Mouse (Mus musculus): Measurements from ENCODE around the gene Klc1. TPM values are rescaled to one million over a fixed set of nuclear protein-coding genes. Genes with fewer than 3 reads are reported as not detected.
A peak's percentile ranks its signal among the peaks of the same experiment; 100 is the strongest.
"Not testable (repeated sequence)": the region's sequence is repeated elsewhere in the genome, so short reads cannot be mapped to it uniquely, and the experiment has no call there.

The Klc1 gene
- 40.3 and 44.3 TPM in 2 replicates for polyA plus RNA-seq (2012; rRNA removed)

DNA sequence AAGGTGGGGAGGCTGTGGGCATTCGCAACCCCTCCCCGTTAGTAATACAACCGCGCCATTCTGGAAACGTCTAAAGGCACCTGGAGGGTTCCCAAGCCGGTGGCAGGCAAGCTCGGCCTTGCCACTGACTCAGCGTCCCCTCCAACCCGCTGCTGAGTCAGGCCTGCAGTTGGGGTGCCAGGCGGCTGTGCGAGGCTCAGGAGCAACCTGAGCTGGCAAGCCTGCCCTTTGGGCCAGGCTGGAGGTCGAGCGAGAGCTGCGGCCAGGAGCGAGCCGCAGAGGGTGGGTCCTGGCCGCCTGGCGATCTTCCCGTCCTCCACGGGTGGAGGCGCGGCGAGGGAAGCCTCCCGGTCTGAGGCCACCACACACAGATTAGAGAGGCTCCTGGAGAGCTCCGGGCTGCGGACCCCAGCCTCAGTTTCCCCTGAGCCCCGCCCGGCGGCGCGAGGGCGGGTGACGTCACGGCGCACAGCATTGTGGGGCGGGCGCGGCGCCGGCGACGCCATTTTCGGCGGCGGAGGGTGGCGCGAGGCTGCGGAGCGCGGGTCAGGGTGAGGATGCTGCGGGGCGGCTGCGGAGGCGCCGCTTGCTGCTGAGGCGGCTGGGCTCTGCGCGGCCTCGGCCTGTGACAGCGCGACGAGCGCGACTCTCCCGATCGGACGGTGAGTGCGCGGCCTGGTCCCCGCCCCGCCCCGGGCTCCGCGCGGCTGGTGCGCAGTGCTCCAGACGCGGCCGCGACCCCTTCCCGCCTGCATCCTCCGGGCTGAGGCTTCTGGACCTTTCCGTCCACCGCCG, at the start of gene Klc1:
TSS of gene Klc1 (plus strand) at position 469 of the 795 bp plus-strand sequence.
- Histone ChIP-seq H3K36me3 (ENCODE audit: control insufficient read depth, insufficient read depth, low read length) (no peaks in the 10 kb centered on the region), H3K27me3 (replicated peaks; ENCODE audit: control insufficient read depth, insufficient read depth, low read length) (no peaks in the 10 kb centered on the region), H3K4me1 (ENCODE audit: control insufficient read depth, insufficient read depth, low read length) (peaks cover 10% of the 10 kb centered on the region; the same call in 1 of the 2 replicates), H3K27ac (ENCODE audit: insufficient read depth, low read depth, low read length) (peak within 1 kb of the TSS; percentile 88), H3K4me3 (ENCODE audit: insufficient read depth, low read depth, low read length) (peak within 1 kb of the TSS; percentile 64)
- DNase-seq, result peak; percentile 79
- peak; percentile 61 for TF ChIP-seq POLR2A (IDR thresholded peaks at IDR 0.05; ENCODE audit: low read depth, low read length)
- no peak for TF ChIP-seq CTCF (conservative IDR thresholded peaks at IDR 0.05; ENCODE audit: insufficient read depth, insufficient read length, low read depth, low read length)
- 1% methylated on average over 85 of the region's 85 CpGs for WGBS

GRCm38 (mm10) chr12:111710091-111710490, 48.6 kb upstream of the Klc1 start:
- H3K36me3 ChIP-seq (ENCODE audit: control insufficient read depth, insufficient read depth, low read length), result peaks cover 2% of the 10 kb centered on the region; the same call in 1 of the 2 replicates
- whole genome bisulfite sequencing, result 87% methylated on average over 10 of the region's 10 CpGs
- no peaks in the 10 kb centered on the region for H3K27me3 ChIP-seq (replicated peaks; ENCODE audit: control insufficient read depth, insufficient read depth, low read length)
- no peak for DNase-seq
- H3K4me1 ChIP-seq (ENCODE audit: control insufficient read depth, insufficient read depth, low read length), result peaks cover 12% of the 10 kb centered on the region; the same call in 1 of the 2 replicates
- no peak overlapping the region for H3K27ac ChIP-seq (ENCODE audit: insufficient read depth, low read depth, low read length)
- H3K4me3 ChIP-seq (ENCODE audit: insufficient read depth, low read depth, low read length), result no peak overlapping the region
- no peak for TF ChIP-seq POLR2A (IDR thresholded peaks at IDR 0.05; ENCODE audit: low read depth, low read length)
- TF ChIP-seq CTCF (conservative IDR thresholded peaks at IDR 0.05; ENCODE audit: insufficient read depth, insufficient read length, low read depth, low read length), result no peak

DNA sequence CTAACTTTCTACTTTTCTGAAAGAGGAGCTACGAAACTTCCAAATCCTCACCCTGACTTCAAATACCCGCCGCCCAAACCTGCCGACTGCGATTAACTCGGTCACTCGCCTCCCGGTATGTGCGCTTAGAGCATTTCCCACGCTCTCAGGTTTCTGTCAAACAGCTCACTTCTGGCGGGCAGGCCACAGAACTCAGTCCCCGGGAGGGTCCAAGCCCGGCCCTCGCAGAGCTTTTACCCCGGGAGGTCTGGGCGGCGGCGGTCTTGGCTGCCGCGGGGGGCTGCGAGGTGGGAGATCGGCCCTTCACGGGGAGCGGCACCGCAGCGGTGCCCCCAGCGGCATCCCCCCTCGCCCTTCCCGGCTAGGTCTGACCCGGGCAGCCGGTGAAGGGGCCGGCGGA, 46.2 kb upstream of the Klc1 start:
- TF ChIP-seq CTCF (conservative IDR thresholded peaks at IDR 0.05; ENCODE audit: insufficient read depth, insufficient read length, low read depth, low read length) (no peak), POLR2A (IDR thresholded peaks at IDR 0.05; ENCODE audit: low read depth, low read length) (no peak)
- under 1% methylated on average over 32 of the region's 33 CpGs for WGBS
- DNase-seq, result no peak

GRCm38 (mm10) chr12:111713004-111713651, 45.5 kb upstream of the Klc1 start, which contains the start of the genes Bag5 and Apopt1:
Bag5 (minus strand) TSS chr12:111713257.
Apopt1 (plus strand) TSS chr12:111713261.
- no peaks in the 10 kb centered on the region for H3K27me3 ChIP-seq (replicated peaks; ENCODE audit: control insufficient read depth, insufficient read depth, low read length)
- no peak for TF ChIP-seq CTCF (conservative IDR thresholded peaks at IDR 0.05; ENCODE audit: insufficient read depth, insufficient read length, low read depth, low read length)
- no peak for TF ChIP-seq POLR2A (IDR thresholded peaks at IDR 0.05; ENCODE audit: low read depth, low read length)
- peak within 1 kb of the TSS; percentile 87 for H3K4me3 ChIP-seq (ENCODE audit: insufficient read depth, low read depth, low read length)
- H3K27ac ChIP-seq (ENCODE audit: insufficient read depth, low read depth, low read length), result peak within 1 kb of the TSS; percentile 62
- peak; percentile 95 for DNase-seq
- H3K36me3 ChIP-seq (ENCODE audit: control insufficient read depth, insufficient read depth, low read length), result peaks cover 2% of the 10 kb centered on the region; the same call in 1 of the 2 replicates
- H3K4me1 ChIP-seq (ENCODE audit: control insufficient read depth, insufficient read depth, low read length), result peaks cover 11% of the 10 kb centered on the region; the same call in 1 of the 2 replicates
- under 1% methylated on average over 85 of the region's 86 CpGs for WGBS

More for the DNA sequence above, 46.2 kb upstream of the Klc1 start:
- Histone ChIP-seq H3K27ac (ENCODE audit: insufficient read depth, low read depth, low read length) (peak overlapping the region; percentile 62; the same call in 1 of the 2 replicates), H3K27me3 (replicated peaks; ENCODE audit: control insufficient read depth, insufficient read depth, low read length) (no peaks in the 10 kb centered on the region), H3K4me1 (ENCODE audit: control insufficient read depth, insufficient read depth, low read length) (peaks cover 11% of the 10 kb centered on the region; the same call in 1 of the 2 replicates), H3K36me3 (ENCODE audit: control insufficient read depth, insufficient read depth, low read length) (peaks cover 2% of the 10 kb centered on the region; the same call in 1 of the 2 replicates), H3K4me3 (ENCODE audit: insufficient read depth, low read depth, low read length) (peak overlapping the region; percentile 87)

DNA sequence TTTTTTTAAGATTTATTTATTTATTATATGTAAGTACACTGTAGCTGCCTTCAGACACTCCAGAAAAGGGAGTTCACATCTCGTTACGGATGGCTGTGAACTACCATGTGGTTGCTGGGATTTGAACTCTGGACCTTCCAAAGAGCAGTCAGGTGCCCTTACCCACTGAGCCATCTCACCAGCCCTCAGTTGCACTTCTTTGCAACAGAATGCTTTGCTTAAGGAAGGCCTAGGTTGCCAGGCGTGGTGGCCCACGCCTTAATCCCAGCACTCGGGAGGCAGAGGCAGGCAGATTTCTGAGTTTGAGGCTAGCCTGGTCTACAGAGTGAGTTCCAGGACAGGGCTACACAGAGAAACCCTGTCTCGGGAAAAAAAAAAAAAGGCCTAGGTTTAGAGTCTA, 44.8 kb upstream of the Klc1 start:
- H3K36me3 ChIP-seq (ENCODE audit: control insufficient read depth, insufficient read depth, low read length); H3K27ac ChIP-seq (ENCODE audit: insufficient read depth, low read depth, low read length); H3K27me3 ChIP-seq (replicated peaks; ENCODE audit: control insufficient read depth, insufficient read depth, low read length): not testable (repeated sequence)
- peak overlapping the region; percentile 4; the same call in 1 of the 2 replicates for H3K4me3 ChIP-seq (ENCODE audit: insufficient read depth, low read depth, low read length)
- DNase-seq, result peak; percentile 39
- H3K4me1 ChIP-seq (ENCODE audit: control insufficient read depth, insufficient read depth, low read length), result peaks cover 11% of the 10 kb centered on the region; the same call in 1 of the 2 replicates
- WGBS, result 52% methylated on average over 6 of the region's 6 CpGs

GRCm38 (mm10) chr12:111716505-111716904, 42.1 kb upstream of the Klc1 start:
- no peaks in the 10 kb centered on the region for H3K27me3 ChIP-seq (replicated peaks; ENCODE audit: control insufficient read depth, insufficient read depth, low read length)
- 97% methylated on average over 7 of the region's 7 CpGs for WGBS
- TF ChIP-seq POLR2A (IDR thresholded peaks at IDR 0.05; ENCODE audit: low read depth, low read length) (no peak), CTCF (conservative IDR thresholded peaks at IDR 0.05; ENCODE audit: insufficient read depth, insufficient read length, low read depth, low read length) (no peak)
- H3K4me1 ChIP-seq (ENCODE audit: control insufficient read depth, insufficient read depth, low read length), result peaks cover 11% of the 10 kb centered on the region; the same call in 1 of the 2 replicates
- H3K36me3 ChIP-seq (ENCODE audit: control insufficient read depth, insufficient read depth, low read length), result no peaks in the 10 kb centered on the region
- H3K27ac ChIP-seq (ENCODE audit: insufficient read depth, low read depth, low read length), result no peak overlapping the region
- no peak for DNase-seq
- H3K4me3 ChIP-seq (ENCODE audit: insufficient read depth, low read depth, low read length), result no peak overlapping the region

- WGBS, result 35% methylated on average over 8 of the region's 8 CpGs
- DNase-seq, result no peak
- TF ChIP-seq POLR2A (IDR thresholded peaks at IDR 0.05; ENCODE audit: low read depth, low read length) (no peak), CTCF (conservative IDR thresholded peaks at IDR 0.05; ENCODE audit: insufficient read depth, insufficient read length, low read depth, low read length) (no peak)
- Histone ChIP-seq H3K4me3 (ENCODE audit: insufficient read depth, low read depth, low read length) (no peak overlapping the region), H3K4me1 (ENCODE audit: control insufficient read depth, insufficient read depth, low read length) (peaks cover 5% of the 10 kb centered on the region; the same call in 1 of the 2 replicates), H3K36me3 (ENCODE audit: control insufficient read depth, insufficient read depth, low read length) (peaks cover 2% of the 10 kb centered on the region; the same call in 1 of the 2 replicates), H3K27ac (ENCODE audit: insufficient read depth, low read depth, low read length) (no peak overlapping the region), H3K27me3 (replicated peaks; ENCODE audit: control insufficient read depth, insufficient read depth, low read length) (no peaks in the 10 kb centered on the region)
These were observed 40.0 kb upstream of the Klc1 start for GRCm38 (mm10) chr12:111718656-111719055.

Measured in kidney, adult 2 months (tissue).